Mouse (Mus musculus) urinary bladder, postnatal 0 days (tissue): ENCODE measurements around the gene 1110017D15Rik. TPM values are rescaled to one million over a fixed set of nuclear protein-coding genes. Genes with fewer than 3 reads are reported as not detected.

Experiments used
- polyA plus RNA-seq: library from polyadenylated mRNA; unstranded; fragments of >200 nt; fragmentation: Nextera tagmentation; extraction: Ambion mirVana; gene quantifications from 2 replicates; pipeline ENCODE4 v1.2.1, GENCODE M21; 2015

Gene 1110017D15Rik
- not detected in 2 replicates for polyA plus RNA-seq

DNA sequence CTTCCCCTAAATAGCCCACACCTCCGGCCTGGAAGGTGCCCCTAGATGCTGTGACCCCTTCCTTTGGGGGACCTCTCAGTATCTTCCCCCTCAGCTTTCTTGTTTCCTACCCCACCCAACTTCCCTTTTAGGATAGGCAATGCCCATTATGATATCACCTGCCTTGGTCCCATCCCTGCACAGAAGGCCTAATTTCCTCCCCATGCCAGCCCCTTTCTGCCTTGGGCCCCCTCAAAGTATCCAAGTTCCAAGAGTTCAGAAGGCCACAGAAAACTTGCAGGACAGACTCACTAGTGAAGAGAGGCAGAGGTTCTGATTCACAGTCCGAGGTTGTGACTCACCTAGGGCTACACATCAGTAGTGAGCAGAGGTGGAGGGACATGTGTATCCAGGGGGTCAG is at the start of gene 1110017D15Rik:
Gene 1110017D15Rik, minus strand, starts transcription at position 101 of the 400 bp plus-strand sequence.

DNA sequence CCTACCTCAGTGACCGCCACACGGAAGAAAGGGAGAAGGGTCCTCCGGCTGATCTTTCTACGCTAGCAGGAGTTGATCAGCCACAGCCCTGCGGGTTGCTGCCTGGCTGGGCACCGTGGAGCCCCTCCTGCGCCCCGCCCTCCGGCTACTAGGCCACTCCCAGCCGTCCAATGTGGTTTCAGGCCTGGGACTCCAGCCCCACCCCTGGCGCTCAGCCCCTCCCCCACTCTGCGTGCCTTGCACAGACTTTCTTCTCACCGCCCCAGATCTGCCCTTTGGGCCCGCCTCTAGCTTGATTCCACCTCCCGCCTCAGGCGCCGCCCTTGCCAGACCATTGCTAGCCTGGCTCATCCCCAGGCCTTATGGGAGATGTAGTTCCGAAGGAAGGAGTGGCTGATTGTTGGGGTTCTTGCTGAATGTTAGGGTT is 14.1 kb downstream of the 1110017D15Rik start, which contains the start of gene AI464131:
Gene AI464131, minus strand, starts transcription at position 91 of the 427 bp plus-strand sequence.

DNA sequence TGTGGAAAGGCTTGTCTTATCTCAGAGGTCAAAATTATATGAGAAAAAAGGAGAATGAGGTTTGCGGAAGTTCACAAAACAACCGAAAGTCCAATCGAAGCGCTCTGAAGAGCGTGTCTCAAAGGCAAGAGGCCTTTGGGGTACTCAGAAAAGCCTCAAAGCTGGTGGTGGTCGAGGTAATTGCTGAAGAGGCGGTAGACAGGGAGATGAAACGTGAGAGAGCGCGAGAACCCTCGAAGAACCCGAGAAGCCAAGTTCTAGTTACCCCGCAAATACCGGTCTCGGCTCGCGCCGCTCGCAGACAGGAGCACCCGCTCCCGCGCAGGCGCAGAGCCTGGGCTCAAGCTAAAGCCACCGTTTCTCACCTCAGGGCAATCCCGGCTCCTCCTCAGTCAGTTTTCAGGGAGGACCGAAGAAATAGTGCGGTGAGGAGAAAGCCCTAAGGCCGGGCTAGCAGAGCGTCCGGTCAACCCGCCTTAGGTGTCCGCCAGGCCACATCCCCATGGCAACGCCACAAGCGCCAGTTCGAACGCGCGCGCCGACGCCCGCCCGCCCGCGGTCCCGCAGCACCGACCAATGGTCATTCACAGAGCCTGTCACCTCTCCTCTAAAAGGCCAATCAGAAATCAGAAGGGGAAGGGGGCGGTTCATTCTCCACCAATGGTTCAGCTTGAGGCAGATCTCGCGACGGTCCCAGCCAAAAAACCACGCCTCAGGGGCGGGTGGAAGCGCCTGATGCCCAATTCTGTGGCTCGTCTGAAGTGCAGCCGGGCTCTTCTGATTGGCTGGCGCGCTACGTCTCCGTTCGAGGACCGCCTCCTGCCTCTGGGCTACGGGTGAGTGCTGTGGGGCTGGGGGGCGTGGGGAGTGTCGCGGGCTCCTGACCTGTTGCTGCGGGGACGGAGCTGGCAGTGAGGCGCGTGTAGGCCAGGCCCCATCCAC is 52.5 kb downstream of the 1110017D15Rik start, which contains the start of the genes Kif24 and Nudt2:
Gene Kif24, minus strand, starts transcription at position 543 of the 942 bp plus-strand sequence.
Gene Nudt2, plus strand, starts transcription at position 807 of the 942 bp plus-strand sequence.

Other genes starting within 250 kb of the 1110017D15Rik start
- gene Ubap2, start 242.2 kb downstream of the 1110017D15Rik start, polyA plus RNA-seq: 25.4 and 32.7 TPM in 2 replicates
- gene Dcaf12, start 202.4 kb downstream of the 1110017D15Rik start, polyA plus RNA-seq: 41.5 and 43.2 TPM in 2 replicates
- gene Ubap1, start 168.3 kb downstream of the 1110017D15Rik start, polyA plus RNA-seq: 42.1 and 48.8 TPM in 2 replicates
- gene Kif24, start 52.4 kb downstream of the 1110017D15Rik start, polyA plus RNA-seq: 0.92 and 1.6 TPM in 2 replicates
- gene Nudt2, start 52.2 kb downstream of the 1110017D15Rik start, polyA plus RNA-seq: 32.5 and 40.2 TPM in 2 replicates
- gene AI464131, start 14.3 kb downstream of the 1110017D15Rik start, polyA plus RNA-seq: 7.5 and 7.8 TPM in 2 replicates
- 2.5 and 3.2 TPM in 2 replicates for gene Fam219a, start 52.2 kb upstream of the 1110017D15Rik start, polyA plus RNA-seq
- 33.2 and 39.3 TPM in 2 replicates for gene Dnaic1, start 52.4 kb upstream of the 1110017D15Rik start, polyA plus RNA-seq
- 164 and 167 TPM in 2 replicates for gene Enho, start 123.0 kb upstream of the 1110017D15Rik start, polyA plus RNA-seq
- 9.7 and 10.5 TPM in 2 replicates for gene Cntfr, start 179.8 kb upstream of the 1110017D15Rik start, polyA plus RNA-seq
- gene Il11ra1, start 182.7 kb upstream of the 1110017D15Rik start, polyA plus RNA-seq: 107 and 116 TPM in 2 replicates
- gene Rpp25l, start 196.2 kb upstream of the 1110017D15Rik start, polyA plus RNA-seq: 32.1 and 36.3 TPM in 2 replicates
- 98.6 and 120 TPM in 2 replicates for gene Dctn3, start 205.8 kb upstream of the 1110017D15Rik start, polyA plus RNA-seq
- not detected in 2 replicates for gene Arid3c, start 213.8 kb upstream of the 1110017D15Rik start, polyA plus RNA-seq
- gene Galt, start 237.9 kb upstream of the 1110017D15Rik start, polyA plus RNA-seq: 22.1 and 24.1 TPM in 2 replicates
- 71.4 and 78.8 TPM in 2 replicates for gene Sigmar1, start 238.8 kb upstream of the 1110017D15Rik start, polyA plus RNA-seq